Mouse (Mus musculus): ENCODE results near the gene Impg1. TPM values are rescaled to one million over a fixed set of nuclear protein-coding genes. Genes with fewer than 3 reads are reported as not detected.

Gene Impg1
- polyA plus RNA-seq, 1 experiment from 2014 or later, result not detected

DNA sequence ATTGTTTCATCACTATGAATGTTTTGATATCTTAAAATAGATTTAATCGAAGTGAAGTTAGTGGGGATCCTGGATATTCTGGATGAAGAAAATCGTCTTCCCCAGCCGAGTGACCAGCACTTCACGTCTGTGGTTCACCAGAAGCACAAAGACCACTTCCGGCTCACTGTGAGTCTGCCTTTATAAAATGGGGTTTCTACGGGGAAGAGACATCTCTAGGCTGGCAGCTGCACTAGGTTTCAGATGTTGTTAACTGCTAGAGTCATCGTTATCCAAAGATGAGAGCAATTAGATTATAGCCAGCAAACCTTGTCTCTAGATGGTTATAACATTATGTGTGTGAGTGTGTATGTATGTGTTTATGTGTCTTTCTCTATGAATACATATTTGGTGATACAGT, 199.2 kb downstream of the Impg1 start:
- TF ChIP-seq CTCF (IDR thresholded peaks at IDR 0.05; ENCODE audit: low read depth), result no peak
- DNase-seq (ENCODE audit: low spot score), result no peak
- H3K9me3 ChIP-seq (replicated peaks; ENCODE audit: low read length), result no peaks in the 10 kb centered on the region
- 0 out of 2 replicates have a peak, but pooled peaks cover 7% of the 10 kb centered on the region for H3K4me1 ChIP-seq (replicated peaks; ENCODE audit: insufficient read depth, low read length)
- H3K27ac ChIP-seq, result no peak overlapping the region
- no peaks in the 10 kb centered on the region for H3K27me3 ChIP-seq (ENCODE audit: insufficient read depth, low read length)
- no peak overlapping the region for H3K4me3 ChIP-seq (replicated peaks; ENCODE audit: low read depth, low read length)
- no peak overlapping the region for H3K4me2 ChIP-seq (ENCODE audit: low read length)
- no peak overlapping the region for H3K9ac ChIP-seq (ENCODE audit: low read depth, low read length)
- 91% methylated on average over 7 of the region's 7 CpGs for WGBS
- peaks cover 7% of the 10 kb centered on the region for H3K36me3 ChIP-seq (ENCODE audit: insufficient read depth, low read length)
- no peak for ATAC-seq (replicated peaks; ENCODE audit: low FRiP score, low read depth)
